Mouse (Mus musculus) lung, adult 2 months (tissue): ENCODE results near the gene Snx30.

ENCODE experiments used
- CTCF ChIP-seq: fragments of 200-500 bp; IDR thresholded peaks from 2 replicates; pipeline ENCODE4 v1.5.1; 2011; ENCODE audit warnings: mild to moderate bottlenecking, low read length, control low read depth; ENCODE audit not compliant: insufficient read depth
- POLR2A ChIP-seq: fragments of 200-500 bp; IDR thresholded peaks from 2 replicates; pipeline ENCODE4 v1.6.1; 2011; ENCODE audit warnings: low read depth, mild to moderate bottlenecking, control low read depth, low read length, borderline replicate concordance; ENCODE audit errors: extremely low read depth

GRCm38 (mm10) chr4:59890086-59890600 lies 84.5 kb downstream of the Snx30 start:
- TF ChIP-seq CTCF (no peak), POLR2A (no peak)
